Mouse (Mus musculus): ENCODE data around the gene Rnf186. TPM values are rescaled to one million over a fixed set of nuclear protein-coding genes. Genes with fewer than 3 reads are reported as not detected.

The Rnf186 gene
- polyA plus RNA-seq, 1 experiment = not detected

- 70% methylated on average over 11 of the region's 11 CpGs for WGBS
- TF ChIP-seq CTCF (IDR thresholded peaks at IDR 0.05; ENCODE audit: insufficient read depth, low read depth, low read length) = no peak
- TF ChIP-seq POLR2A (IDR thresholded peaks at IDR 0.05; ENCODE audit: insufficient read depth, low read depth, low read length) = no peak
- no peak overlapping the region for H3K27ac ChIP-seq (ENCODE audit: insufficient read depth, low read depth, low read length)
- no peak overlapping the region for H3K4me3 ChIP-seq (ENCODE audit: insufficient read depth, low read depth, low read length)
- peaks cover 10% of the 10 kb centered on the region; the same call in 1 of the 2 replicates for H3K4me1 ChIP-seq (ENCODE audit: control insufficient read depth, insufficient read depth, low read length)
These were observed 31.7 kb downstream of the Rnf186 start for GRCm38 (mm10) chr4:138998611-138999010.

DNA sequence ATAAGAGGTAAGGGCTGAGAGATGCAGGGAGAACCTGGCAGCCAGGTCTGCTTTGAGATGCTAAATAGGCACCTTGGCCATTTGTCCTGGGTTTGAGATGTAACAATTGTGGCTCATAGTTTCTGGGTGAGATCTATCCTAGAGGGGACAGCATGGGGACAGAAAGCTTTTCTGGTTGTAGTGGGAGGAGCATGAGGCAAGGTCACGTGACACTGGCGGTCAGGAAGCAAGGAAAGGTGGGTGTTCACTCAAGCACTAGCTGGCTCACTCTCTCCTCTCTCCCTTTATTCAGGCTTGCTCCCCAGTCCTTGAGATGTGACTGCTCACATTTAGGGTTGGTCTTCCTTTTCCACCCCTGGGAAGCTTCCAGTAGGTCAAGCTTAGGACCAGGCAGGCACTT is 34.1 kb downstream of the Rnf186 start:
- peaks cover 16% of the 10 kb centered on the region; the same call in 1 of the 2 replicates for H3K4me1 ChIP-seq (ENCODE audit: control insufficient read depth, insufficient read depth, low read length)
- WGBS = 74% methylated on average over 2 of the region's 2 CpGs
- TF ChIP-seq POLR2A (IDR thresholded peaks at IDR 0.05; ENCODE audit: insufficient read depth, low read depth, low read length) (no peak), CTCF (IDR thresholded peaks at IDR 0.05; ENCODE audit: insufficient read depth, low read depth, low read length) (no peak)
- H3K4me3 ChIP-seq (ENCODE audit: insufficient read depth, low read depth, low read length) = no peak overlapping the region
- no peak overlapping the region for H3K27ac ChIP-seq (ENCODE audit: insufficient read depth, low read depth, low read length)

DNA sequence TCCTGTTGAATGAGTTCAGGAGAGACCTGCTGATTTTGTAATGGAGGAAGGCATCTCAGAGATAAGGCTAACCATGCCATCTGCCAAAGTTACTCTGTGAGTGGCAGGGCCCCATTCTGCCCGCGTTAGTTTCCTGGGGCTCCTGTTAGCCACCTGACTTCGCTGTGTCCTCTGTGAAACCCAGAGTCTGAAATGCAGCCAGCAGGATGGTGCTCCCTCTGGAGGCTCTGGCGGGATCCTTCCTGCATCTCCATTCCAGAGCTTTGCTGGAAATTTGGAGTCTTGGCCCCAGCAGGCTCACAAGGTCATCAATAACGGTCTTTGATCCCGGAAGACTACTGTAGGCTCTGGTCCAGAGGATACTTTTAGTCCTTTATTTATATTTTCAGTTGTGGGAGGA is 34.5 kb downstream of the Rnf186 start:
- 34% methylated on average over 6 of the region's 6 CpGs for WGBS
- no peak overlapping the region for H3K27ac ChIP-seq (ENCODE audit: insufficient read depth, low read depth, low read length)
- H3K4me1 ChIP-seq (ENCODE audit: control insufficient read depth, insufficient read depth, low read length) = peaks cover 16% of the 10 kb centered on the region; the same call in 1 of the 2 replicates
- no peak overlapping the region for H3K4me3 ChIP-seq (ENCODE audit: insufficient read depth, low read depth, low read length)
- TF ChIP-seq CTCF (IDR thresholded peaks at IDR 0.05; ENCODE audit: insufficient read depth, low read depth, low read length) = peak; percentile 18; the same call in 1 of the 2 replicates
- no peak for TF ChIP-seq POLR2A (IDR thresholded peaks at IDR 0.05; ENCODE audit: insufficient read depth, low read depth, low read length)

- Histone ChIP-seq H3K27ac (ENCODE audit: insufficient read depth, low read depth, low read length) (no peak overlapping the region), H3K4me1 (ENCODE audit: control insufficient read depth, insufficient read depth, low read length) (peaks cover 9% of the 10 kb centered on the region; the same call in 1 of the 2 replicates), H3K4me3 (ENCODE audit: insufficient read depth, low read depth, low read length) (no peak overlapping the region)
- WGBS = 88% methylated on average over 8 of the region's 8 CpGs
- TF ChIP-seq CTCF (IDR thresholded peaks at IDR 0.05; ENCODE audit: insufficient read depth, low read depth, low read length) = no peak
- TF ChIP-seq POLR2A (IDR thresholded peaks at IDR 0.05; ENCODE audit: insufficient read depth, low read depth, low read length) = no peak
These were observed 37.2 kb downstream of the Rnf186 start for GRCm38 (mm10) chr4:139004067-139004466.

DNA sequence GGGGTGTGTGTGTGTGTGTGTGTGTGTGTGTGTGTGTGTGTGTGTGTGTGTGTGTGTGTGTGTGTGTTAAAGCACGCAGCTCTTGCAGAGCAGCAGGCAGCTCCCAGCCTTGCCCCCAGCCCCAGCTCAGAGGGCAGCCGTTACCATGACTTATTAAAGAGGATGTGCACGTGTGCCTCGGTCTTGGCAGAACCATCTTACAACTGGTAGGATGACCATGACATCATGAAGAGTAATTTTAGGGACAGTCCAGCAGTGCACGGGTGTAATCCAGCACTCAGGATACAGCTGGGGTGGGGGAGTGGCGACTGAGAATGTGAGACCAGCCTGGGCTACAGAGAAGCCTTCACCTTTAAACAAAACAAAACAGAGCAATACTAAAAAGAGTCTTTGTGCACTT is 38.3 kb downstream of the Rnf186 start:
- Histone ChIP-seq H3K4me1 (ENCODE audit: control insufficient read depth, insufficient read depth, low read length) (peaks cover 9% of the 10 kb centered on the region; the same call in 1 of the 2 replicates), H3K4me3 (ENCODE audit: insufficient read depth, low read depth, low read length) (no peak overlapping the region), H3K27ac (ENCODE audit: insufficient read depth, low read depth, low read length) (no peak overlapping the region)
- TF ChIP-seq POLR2A (IDR thresholded peaks at IDR 0.05; ENCODE audit: insufficient read depth, low read depth, low read length) (no peak), CTCF (IDR thresholded peaks at IDR 0.05; ENCODE audit: insufficient read depth, low read depth, low read length) (no peak)
- 46% methylated on average over 6 of the region's 6 CpGs for WGBS

GRCm38 (mm10) chr4:139007353-139007752 is 40.4 kb downstream of the Rnf186 start:
- 93% methylated on average over 3 of the region's 3 CpGs for WGBS
- TF ChIP-seq POLR2A (IDR thresholded peaks at IDR 0.05; ENCODE audit: insufficient read depth, low read depth, low read length) = no peak
- TF ChIP-seq CTCF (IDR thresholded peaks at IDR 0.05; ENCODE audit: insufficient read depth, low read depth, low read length) = no peak
- Histone ChIP-seq H3K4me3 (ENCODE audit: insufficient read depth, low read depth, low read length) (no peak overlapping the region), H3K4me1 (ENCODE audit: control insufficient read depth, insufficient read depth, low read length) (peaks cover 9% of the 10 kb centered on the region; the same call in 1 of the 2 replicates), H3K27ac (ENCODE audit: insufficient read depth, low read depth, low read length) (no peak overlapping the region)

- TF ChIP-seq CTCF (IDR thresholded peaks at IDR 0.05; ENCODE audit: insufficient read depth, low read depth, low read length) = no peak
- TF ChIP-seq POLR2A (IDR thresholded peaks at IDR 0.05; ENCODE audit: insufficient read depth, low read depth, low read length) = no peak
- no peak overlapping the region for H3K27ac ChIP-seq (ENCODE audit: insufficient read depth, low read depth, low read length)
- 65% methylated on average over 6 of the region's 6 CpGs for WGBS
- H3K4me1 ChIP-seq (ENCODE audit: control insufficient read depth, insufficient read depth, low read length) = peaks cover 9% of the 10 kb centered on the region; the same call in 1 of the 2 replicates
- H3K4me3 ChIP-seq (ENCODE audit: insufficient read depth, low read depth, low read length) = no peak overlapping the region
These were observed 41.1 kb downstream of the Rnf186 start for GRCm38 (mm10) chr4:139007981-139008536.

GRCm38 (mm10) chr4:139011201-139011702 is 44.3 kb downstream of the Rnf186 start:
- TF ChIP-seq POLR2A (IDR thresholded peaks at IDR 0.05; ENCODE audit: insufficient read depth, low read depth, low read length) (no peak), CTCF (IDR thresholded peaks at IDR 0.05; ENCODE audit: insufficient read depth, low read depth, low read length) (no peak)
- peaks cover 6% of the 10 kb centered on the region for H3K4me1 ChIP-seq (ENCODE audit: control insufficient read depth, insufficient read depth, low read length)
- 96% methylated on average over 13 of the region's 13 CpGs for WGBS
- no peak overlapping the region for H3K27ac ChIP-seq (ENCODE audit: insufficient read depth, low read depth, low read length)
- H3K4me3 ChIP-seq (ENCODE audit: insufficient read depth, low read depth, low read length) = no peak overlapping the region

GRCm38 (mm10) chr4:139013281-139013680 is 46.4 kb downstream of the Rnf186 start:
- WGBS = 80% methylated on average over 11 of the region's 11 CpGs
- H3K27ac ChIP-seq (ENCODE audit: insufficient read depth, low read depth, low read length) = no peak overlapping the region
- peaks cover 4% of the 10 kb centered on the region for H3K4me1 ChIP-seq (ENCODE audit: control insufficient read depth, insufficient read depth, low read length)
- TF ChIP-seq CTCF (IDR thresholded peaks at IDR 0.05; ENCODE audit: insufficient read depth, low read depth, low read length) = no peak
- TF ChIP-seq POLR2A (IDR thresholded peaks at IDR 0.05; ENCODE audit: insufficient read depth, low read depth, low read length) = no peak
- H3K4me3 ChIP-seq (ENCODE audit: insufficient read depth, low read depth, low read length) = no peak overlapping the region
